Mouse (Mus musculus) lung, adult 2 months (tissue): ENCODE measurements around the gene Stk10. TPM values are rescaled to one million over a fixed set of nuclear protein-coding genes. Genes with fewer than 3 reads are reported as not detected.

ENCODE experiments used
- DNase-seq: peaks from one replicate; pipeline ENCODE4 v3.0.0; 2022
- H3K4me1 ChIP-seq: fragments of 200-500 bp; 2 replicates; pipeline ENCODE4 v1.6.1; 2011; ENCODE audit warnings: low read length; ENCODE audit not compliant: control insufficient read depth, insufficient read depth
- H3K4me3 ChIP-seq: fragments of 200-500 bp; replicated peaks from 2 replicates; pipeline ENCODE3; 2011; ENCODE audit warnings: low read depth, mild to moderate bottlenecking, control low read depth, low read length; ENCODE audit errors: extremely low read depth
- CTCF ChIP-seq: fragments of 200-500 bp; IDR thresholded peaks from 2 replicates; pipeline ENCODE4 v1.5.1; 2011; ENCODE audit warnings: mild to moderate bottlenecking, low read length, control low read depth; ENCODE audit not compliant: insufficient read depth
- POLR2A ChIP-seq: fragments of 200-500 bp; IDR thresholded peaks from 2 replicates; pipeline ENCODE4 v1.6.1; 2011; ENCODE audit warnings: low read depth, mild to moderate bottlenecking, control low read depth, low read length, borderline replicate concordance; ENCODE audit errors: extremely low read depth
- WGBS: fragments of 180-500 bp; shearing (Covaris S2); methylation state at CpG from one replicate; pipeline ENCODE4 v1.1.7; 2018; 5-methylcytosine and 5-hydroxymethylcytosine counted together
- polyA plus RNA-seq: library from polyadenylated mRNA; depleted of rRNA; stranded (reverse); fragments of >200 nt; gene quantifications from 2 replicates; pipeline ENCODE4 v1.2.3, GENCODE M21; 2012

Stk10 gene
- polyA plus RNA-seq, 1 experiment, result 22.8 TPM

DNA sequence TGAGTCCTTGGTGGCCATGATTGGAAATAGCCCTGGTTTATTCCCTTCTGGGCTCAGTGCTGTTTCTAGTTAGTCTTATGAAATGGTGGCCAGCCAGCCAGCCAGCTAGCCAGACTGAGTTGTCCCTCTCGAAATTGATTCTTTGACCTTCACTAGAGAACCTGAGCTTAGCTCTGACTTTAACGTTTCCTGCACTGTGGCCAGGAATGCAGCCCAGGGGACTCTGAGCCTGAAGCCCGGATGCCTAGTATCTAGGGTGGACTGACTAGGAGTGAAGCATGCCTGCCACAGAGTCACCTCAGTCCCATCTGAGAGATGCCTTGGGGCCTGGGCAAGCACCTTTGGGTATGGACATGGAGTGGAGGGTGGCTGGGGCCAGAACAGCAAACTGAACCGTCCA lies 31.5 kb downstream of the Stk10 start:
- Histone ChIP-seq H3K4me3 (no peak overlapping the region), H3K4me1 (peaks cover 15% of the 10 kb centered on the region)
- no peak for DNase-seq
- WGBS, result 45% methylated on average over 4 of the region's 4 CpGs
- TF ChIP-seq POLR2A, result no peak
- TF ChIP-seq CTCF, result no peak

GRCm38 (mm10) chr11:32565088-32565487 lies 32.0 kb downstream of the Stk10 start:
- peaks cover 15% of the 10 kb centered on the region for H3K4me1 ChIP-seq
- no peak for DNase-seq
- no peak overlapping the region for H3K4me3 ChIP-seq
- TF ChIP-seq CTCF, result no peak
- TF ChIP-seq POLR2A, result no peak
- WGBS, result 39% methylated on average over 8 of the region's 8 CpGs

GRCm38 (mm10) chr11:32566184-32566583 lies 33.1 kb downstream of the Stk10 start:
- no peak for TF ChIP-seq POLR2A
- no peak for TF ChIP-seq CTCF
- no peak overlapping the region for H3K4me3 ChIP-seq
- WGBS, result 91% methylated on average over 6 of the region's 6 CpGs
- H3K4me1 ChIP-seq, result peaks cover 15% of the 10 kb centered on the region
- DNase-seq, result no peak

GRCm38 (mm10) chr11:32567000-32567855 lies 34.1 kb downstream of the Stk10 start:
- no peak for DNase-seq
- TF ChIP-seq CTCF (no peak), POLR2A (no peak)
- no peak overlapping the region for H3K4me3 ChIP-seq
- H3K4me1 ChIP-seq, result 0 out of 2 replicates have a peak, but pooled peaks cover 6% of the 10 kb centered on the region
- WGBS, result 73% methylated on average over 10 of the region's 10 CpGs

DNA sequence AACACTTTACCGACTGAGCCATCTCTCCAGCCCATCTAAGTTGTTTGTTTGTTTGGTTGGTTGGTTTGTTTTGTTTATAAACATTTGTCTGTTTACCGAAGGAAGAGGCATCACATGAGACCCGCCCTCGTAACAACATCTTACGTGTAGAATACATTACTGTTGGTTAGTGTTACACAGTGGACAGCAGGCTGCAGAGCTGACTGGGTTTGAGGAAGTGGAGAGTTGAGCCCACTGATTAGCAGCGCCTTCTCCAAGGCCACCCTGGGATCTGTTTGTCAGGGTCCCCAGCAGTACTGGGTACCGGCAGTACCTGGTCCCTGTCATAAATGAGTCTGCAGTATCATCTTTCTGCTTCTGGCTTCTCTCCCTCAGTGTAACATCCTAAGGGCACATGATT lies 35.0 kb downstream of the Stk10 start:
- Histone ChIP-seq H3K4me1 (0 out of 2 replicates have a peak, but pooled peaks cover 6% of the 10 kb centered on the region), H3K4me3 (no peak overlapping the region)
- TF ChIP-seq POLR2A (no peak), CTCF (no peak)
- 78% methylated on average over 7 of the region's 7 CpGs for WGBS
- no peak for DNase-seq

GRCm38 (mm10) chr11:32568637-32569293 lies 35.7 kb downstream of the Stk10 start:
- WGBS, result 71% methylated on average over 15 of the region's 15 CpGs
- DNase-seq, result no peak
- H3K4me3 ChIP-seq, result no peak overlapping the region
- 0 out of 2 replicates have a peak, but pooled peaks cover 6% of the 10 kb centered on the region for H3K4me1 ChIP-seq
- TF ChIP-seq CTCF, result no peak
- no peak for TF ChIP-seq POLR2A

DNA sequence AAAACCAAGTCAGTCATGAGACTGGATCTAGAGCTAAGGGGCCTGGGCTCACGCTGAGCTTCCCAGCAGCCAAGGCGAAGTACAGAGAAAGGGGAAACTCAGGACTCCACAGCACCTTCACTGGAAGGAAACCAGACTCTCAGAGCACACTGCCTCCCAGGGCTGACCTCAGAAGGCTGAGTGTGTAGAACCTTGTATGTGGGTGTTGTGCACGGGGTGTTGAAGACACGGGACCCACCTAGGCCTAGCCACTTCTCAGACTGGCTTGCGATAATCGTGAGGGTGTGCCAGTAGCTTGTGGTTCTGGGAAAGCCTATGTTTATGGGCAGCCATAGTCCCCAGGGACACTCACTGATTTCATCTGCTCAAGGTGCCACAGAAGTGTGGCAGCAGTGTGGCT lies 38.0 kb downstream of the Stk10 start:
- TF ChIP-seq CTCF, result no peak
- no peak for TF ChIP-seq POLR2A
- WGBS, result 79% methylated on average over 6 of the region's 6 CpGs
- Histone ChIP-seq H3K4me3 (no peak overlapping the region), H3K4me1 (no peaks in the 10 kb centered on the region)
- no peak for DNase-seq

GRCm38 (mm10) chr11:32573669-32574068 lies 40.6 kb downstream of the Stk10 start:
- no peak for TF ChIP-seq CTCF
- TF ChIP-seq POLR2A, result no peak
- H3K4me1 ChIP-seq, result no peaks in the 10 kb centered on the region
- DNase-seq, result no peak
- 92% methylated on average over 2 of the region's 2 CpGs for WGBS
- no peak overlapping the region for H3K4me3 ChIP-seq

DNA sequence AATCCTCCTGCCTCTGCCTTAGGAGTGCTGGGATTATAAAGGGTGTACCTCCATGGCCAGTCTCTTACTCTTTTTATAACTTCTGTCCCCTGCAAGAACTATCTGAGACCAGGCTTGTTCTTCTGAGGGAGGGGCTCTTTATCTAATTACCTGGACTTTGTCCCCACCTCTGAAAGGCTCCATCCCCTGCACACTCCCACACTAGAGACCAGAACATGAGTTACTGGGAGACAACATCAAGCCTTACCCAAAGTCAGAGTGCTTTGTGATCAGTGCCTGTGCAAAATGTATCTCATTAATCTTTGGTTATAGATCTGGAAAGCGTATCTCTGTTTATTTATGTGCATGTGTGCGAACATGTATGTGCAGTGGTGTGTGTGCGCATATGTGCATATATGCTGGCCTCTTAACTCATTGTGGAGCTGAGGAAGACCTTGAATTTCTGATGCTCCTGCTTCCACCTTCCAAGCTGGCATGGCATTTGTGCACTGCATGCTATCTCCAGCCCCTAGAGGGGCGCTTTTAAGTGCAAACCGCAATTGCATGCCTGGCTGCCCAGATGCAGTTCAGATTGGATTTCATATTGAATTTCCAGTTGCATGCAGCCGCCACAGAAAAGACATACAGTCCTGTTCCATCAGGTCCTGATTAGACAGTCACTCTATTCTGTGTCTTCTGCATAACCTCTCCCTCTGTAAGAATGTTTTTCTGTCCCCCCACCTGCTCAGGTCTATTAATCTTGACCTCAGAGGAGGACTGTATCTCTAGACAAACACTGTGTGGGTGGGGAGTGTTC lies 43.1 kb downstream of the Stk10 start:
- Histone ChIP-seq H3K4me3 (no peak overlapping the region), H3K4me1 (no peaks in the 10 kb centered on the region)
- TF ChIP-seq POLR2A, result no peak
- no peak for TF ChIP-seq CTCF
- WGBS, result 87% methylated on average over 6 of the region's 6 CpGs
- no peak for DNase-seq
